Mouse (Mus musculus): ENCODE data around the gene Fam166a.

Gene Fam166a

GRCm38 (mm10) chr2:25217666-25218065, 879 bp upstream of the Fam166a start:
- in situ Hi-C loops (cut with MboI; ENCODE audit: unreplicated experiment in 2 of 2): no loop called here

- in situ Hi-C loops (cut with MboI; ENCODE audit: unreplicated experiment in 2 of 2): no loop called here
Measured at GRCm38 (mm10) chr2:25221331-25221772, 2.8 kb downstream of the Fam166a start.

- in situ Hi-C loops (cut with MboI; ENCODE audit: unreplicated experiment in 2 of 2): no loop called here
Measured at GRCm38 (mm10) chr2:25223681-25224491, 5.3 kb downstream of the Fam166a start.

GRCm38 (mm10) chr2:25224492-25224765, 5.9 kb downstream of the Fam166a start, which contains the start of gene Tubb4b:
Tubb4b (minus strand) TSS chr2:25224702.
- in situ Hi-C loops (cut with MboI; ENCODE audit: unreplicated experiment in 2 of 2): no loop called here

GRCm38 (mm10) chr2:25224766-25225752, 6.5 kb downstream of the Fam166a start:
- in situ Hi-C loops (cut with MboI; ENCODE audit: unreplicated experiment in 2 of 2): loop anchor here (5.0 kb wide), 1 partner anchor 33 kb away; no protein-coding TSS in a partner anchor

GRCm38 (mm10) chr2:25225811-25226379, 7.3 kb downstream of the Fam166a start:
- in situ Hi-C loops (cut with MboI; ENCODE audit: unreplicated experiment in 2 of 2): loop anchor here (5.0 kb wide), 1 partner anchor 34 kb away; no protein-coding TSS in a partner anchor

GRCm38 (mm10) chr2:25226864-25227263, 8.3 kb downstream of the Fam166a start:
- in situ Hi-C loops (cut with MboI; ENCODE audit: unreplicated experiment in 2 of 2): loop anchor here (5.0 kb wide), 1 partner anchor 35 kb away; no protein-coding TSS in a partner anchor

GRCm38 (mm10) chr2:25227406-25227805, 8.9 kb downstream of the Fam166a start:
- in situ Hi-C loops (cut with MboI; ENCODE audit: unreplicated experiment in 2 of 2): loop anchor here (5.0 kb wide), 1 partner anchor 35 kb away; no protein-coding TSS in a partner anchor

GRCm38 (mm10) chr2:25228431-25228889, 9.9 kb downstream of the Fam166a start:
- in situ Hi-C loops (cut with MboI; ENCODE audit: unreplicated experiment in 2 of 2): loop anchor here (5.0 kb wide), 1 partner anchor 36 kb away; no protein-coding TSS in a partner anchor

- in situ Hi-C loops (cut with MboI; ENCODE audit: unreplicated experiment in 2 of 2): loop anchor here (5.0 kb wide), 1 partner anchor 37 kb away; no protein-coding TSS in a partner anchor
Measured at GRCm38 (mm10) chr2:25228995-25229530, 10.5 kb downstream of the Fam166a start.

GRCm38 (mm10) chr2:25229582-25229981, 11.0 kb downstream of the Fam166a start:
- in situ Hi-C loops (cut with MboI; ENCODE audit: unreplicated experiment in 2 of 2): loop anchor here (5.0 kb wide), 1 partner anchor 37 kb away; no protein-coding TSS in a partner anchor

GRCm38 (mm10) chr2:25230581-25230980, 12.0 kb downstream of the Fam166a start:
- in situ Hi-C loops (cut with MboI; ENCODE audit: unreplicated experiment in 2 of 2): no loop called here

GRCm38 (mm10) chr2:25231038-25231437, 12.5 kb downstream of the Fam166a start:
- in situ Hi-C loops (cut with MboI; ENCODE audit: unreplicated experiment in 2 of 2): no loop called here

- in situ Hi-C loops (cut with MboI; ENCODE audit: unreplicated experiment in 2 of 2): no loop called here
Measured at GRCm38 (mm10) chr2:25233421-25233820, 14.9 kb downstream of the Fam166a start.

- in situ Hi-C loops (cut with MboI; ENCODE audit: unreplicated experiment in 2 of 2): no loop called here
Measured at GRCm38 (mm10) chr2:25234050-25234449, 15.5 kb downstream of the Fam166a start, which contains the start of gene Slc34a3. Slc34a3 (minus strand) TSS chr2:25234364.

GRCm38 (mm10) chr2:25234551-25235220, 16.1 kb downstream of the Fam166a start:
- in situ Hi-C loops (cut with MboI; ENCODE audit: unreplicated experiment in 2 of 2): no loop called here

GRCm38 (mm10) chr2:25236614-25237013, 18.1 kb downstream of the Fam166a start, which contains the start of gene Rnf224:
Rnf224 (minus strand) TSS chr2:25236787.
- in situ Hi-C loops (cut with MboI; ENCODE audit: unreplicated experiment in 2 of 2): no loop called here

GRCm38 (mm10) chr2:25237522-25237921, 19.0 kb downstream of the Fam166a start:
- in situ Hi-C loops (cut with MboI; ENCODE audit: unreplicated experiment in 2 of 2): no loop called here

GRCm38 (mm10) chr2:25238106-25238505, 19.6 kb downstream of the Fam166a start:
- in situ Hi-C loops (cut with MboI; ENCODE audit: unreplicated experiment in 2 of 2): no loop called here

Measured in v-Abl transformed pro-B cells (cell line).